Mouse (Mus musculus) brain, embryonic 14.5 days (tissue): ENCODE results near the gene Csf2rb.

ENCODE experiments used
- CTCF ChIP-seq: fragments of 200-500 bp; IDR thresholded peaks from 2 replicates; pipeline ENCODE4 v1.5.1; 2012; ENCODE audit warnings: inconsistent platforms, mild to moderate bottlenecking, moderate library complexity, borderline replicate concordance; ENCODE audit not compliant: insufficient read depth, insufficient read length; ENCODE audit errors: extremely low read depth
- POLR2A ChIP-seq: fragments of 200-500 bp; IDR thresholded peaks from 2 replicates; pipeline ENCODE4 v1.6.1; 2012; ENCODE audit warnings: mild to moderate bottlenecking, inconsistent platforms, borderline replicate concordance; ENCODE audit not compliant: poor library complexity, insufficient read depth, insufficient read length, severe bottlenecking; ENCODE audit errors: extremely low read depth

GRCm38 (mm10) chr15:78298558-78298957 lies 27.0 kb upstream of the Csf2rb start:
- TF ChIP-seq CTCF (no peak), POLR2A (no peak)
